Mouse (Mus musculus) hindbrain, embryonic 14.5 days (tissue): ENCODE data around the gene 4930505A04Rik. TPM values are rescaled to one million over a fixed set of nuclear protein-coding genes. Genes with fewer than 3 reads are reported as not detected.

Experiments
- ATAC-seq: fragments of 200-750 bp; cut with Nextera tagmentation; 2 replicates; pipeline ENCODE4 v1.8.0; 2017; ENCODE audit warnings: moderate number of reproducible peaks, mild to moderate bottlenecking, moderate TSS enrichment, moderate library complexity; ENCODE audit not compliant: low FRiP score
- DNase-seq: peaks from one replicate; pipeline ENCODE4 v3.0.0-alpha.2; 2015; ENCODE audit warnings: low spot score
- H3K27ac ChIP-seq: fragments of 300-500 bp; sonication (generic); 2 replicates; pipeline ENCODE4 v1.5.1; 2014; ENCODE audit warnings: mild to moderate bottlenecking, moderate library complexity
- H3K27me3 ChIP-seq: fragments of 300-500 bp; sonication (generic); 2 replicates; pipeline ENCODE4 v1.6.1; 2014; ENCODE audit warnings: mild to moderate bottlenecking, low read length, mixed read lengths; ENCODE audit not compliant: control insufficient read depth, insufficient read depth
- H3K36me3 ChIP-seq: fragments of 300-500 bp; sonication (generic); replicated peaks from 2 replicates; pipeline ENCODE4 v1.6.1; 2014; ENCODE audit not compliant: control insufficient read depth, insufficient read depth
- H3K4me1 ChIP-seq: fragments of 300-500 bp; sonication (generic); replicated peaks from 2 replicates; pipeline ENCODE4 v1.6.1; 2014; ENCODE audit warnings: antibody characterized with exemption, low read length, mixed read lengths; ENCODE audit not compliant: control insufficient read depth, insufficient read depth
- H3K4me2 ChIP-seq: fragments of 300-500 bp; sonication (generic); replicated peaks from 2 replicates; pipeline ENCODE4 v1.6.1; 2014; ENCODE audit warnings: mild to moderate bottlenecking, moderate library complexity
- H3K4me3 ChIP-seq: fragments of 300-500 bp; sonication (generic); replicated peaks from 2 replicates; pipeline ENCODE4 v1.5.1; 2014; ENCODE audit warnings: mild to moderate bottlenecking, low read length
- H3K9ac ChIP-seq: fragments of 300-500 bp; sonication (generic); 2 replicates; pipeline ENCODE4 v1.6.1; 2014
- H3K9me3 ChIP-seq: fragments of 300-500 bp; sonication (generic); 2 replicates; pipeline ENCODE4 v1.6.1; 2016; ENCODE audit warnings: low read length; ENCODE audit not compliant: control insufficient read depth
- polyA plus RNA-seq: library from polyadenylated mRNA; unstranded; fragments of >200 nt; fragmentation: Nextera tagmentation; extraction: Ambion mirVana; gene quantifications from 2 replicates; pipeline ENCODE4 v1.2.1, GENCODE M21; 2014

The 4930505A04Rik gene
- polyA plus RNA-seq, 1 experiment from 2014 or later, result 0.29 TPM

DNA sequence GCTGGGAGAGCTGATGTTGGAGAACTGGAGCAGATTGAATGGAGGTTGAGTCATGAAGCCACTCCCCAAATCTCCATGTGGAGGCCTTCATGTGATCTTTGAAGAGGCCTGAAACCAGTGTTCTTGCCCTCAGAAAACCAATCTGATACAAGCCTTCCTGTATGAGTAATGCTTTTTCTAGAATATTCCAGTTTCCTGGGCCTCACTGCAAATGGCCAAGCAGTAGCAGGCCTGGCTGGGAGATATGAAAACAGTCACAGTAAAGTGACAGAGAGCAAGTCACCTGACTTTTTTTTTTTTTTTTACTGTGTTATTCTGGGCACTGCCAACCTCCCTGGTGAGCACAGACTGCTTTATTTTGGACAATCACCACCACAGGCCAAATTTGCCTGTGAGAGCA lies 88.6 kb downstream of the 4930505A04Rik start:
- H3K27me3 ChIP-seq, result no peaks in the 10 kb centered on the region
- no peak overlapping the region for H3K4me2 ChIP-seq
- H3K9ac ChIP-seq, result no peak overlapping the region
- H3K9me3 ChIP-seq, result no peaks in the 10 kb centered on the region
- DNase-seq (no peak), ATAC-seq (no peak)
- no peak overlapping the region for H3K27ac ChIP-seq
- H3K4me3 ChIP-seq, result no peak overlapping the region
- no peaks in the 10 kb centered on the region for H3K36me3 ChIP-seq
- no peaks in the 10 kb centered on the region for H3K4me1 ChIP-seq

Other genes with a start within 250 kb of the 4930505A04Rik start
- 209 and 221 TPM in 2 replicates for gene Sptbn1, start 203.7 kb downstream of the 4930505A04Rik start, polyA plus RNA-seq
- gene Acyp2, start 177.8 kb upstream of the 4930505A04Rik start, polyA plus RNA-seq, result 32.2 and 35.7 TPM in 2 replicates